Mouse (Mus musculus): Measurements from ENCODE around the gene Szt2.

DNA sequence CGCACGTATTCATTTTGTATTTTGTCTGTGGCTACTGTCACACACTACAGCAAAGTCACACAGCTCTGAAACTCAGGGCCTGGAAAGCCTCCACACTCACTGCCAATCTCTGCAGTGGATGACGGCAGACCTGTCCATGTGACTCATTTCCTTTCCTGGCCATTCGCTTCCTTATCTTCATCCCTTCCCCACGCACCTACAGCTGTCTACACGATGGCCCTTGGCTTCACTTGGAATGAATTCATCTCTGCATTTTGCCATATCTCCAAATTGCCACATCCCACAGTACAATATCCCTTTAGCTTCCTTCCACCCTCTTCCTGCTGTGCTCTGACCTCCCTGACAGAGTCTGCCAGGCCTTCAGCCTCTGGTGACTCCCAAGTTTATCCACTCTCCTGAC, 14.6 kb downstream of the Szt2 start:
- TF ChIP-seq CTCF (IDR thresholded peaks at IDR 0.05; ENCODE audit: low read depth) (no peak), EP300 (IDR thresholded peaks at IDR 0.05; ENCODE audit: low read depth) (peak; percentile 89)
